Mouse (Mus musculus) forebrain, postnatal 0 days (tissue): Measurements from ENCODE around the gene Erc2. TPM values are rescaled to one million over a fixed set of nuclear protein-coding genes. Genes with fewer than 3 reads are reported as not detected.

ENCODE experiments used
- ATAC-seq: fragments of 200-750 bp; cut with Nextera tagmentation; 2 replicates; pipeline ENCODE4 v1.8.0; 2017; ENCODE audit warnings: mild to moderate bottlenecking, moderate library complexity
- DNase-seq: peaks from one replicate; pipeline ENCODE4 v3.0.0-alpha.2; 2015
- H3K27ac ChIP-seq: fragments of 300-500 bp; sonication (generic); 2 replicates; pipeline ENCODE4 v1.5.1; 2014; ENCODE audit warnings: low read depth, mild to moderate bottlenecking, antibody characterized with exemption, low read length, moderate library complexity, mixed read lengths
- H3K27me3 ChIP-seq: fragments of 300-500 bp; sonication (generic); 2 replicates; pipeline ENCODE4 v1.6.1; 2014; ENCODE audit warnings: mild to moderate bottlenecking, low read length, mixed read lengths; ENCODE audit not compliant: insufficient read depth
- H3K36me3 ChIP-seq: fragments of 300-500 bp; sonication (generic); 2 replicates; pipeline ENCODE4 v1.6.1; 2014; ENCODE audit warnings: mild to moderate bottlenecking, moderate library complexity; ENCODE audit not compliant: insufficient read depth
- H3K4me1 ChIP-seq: fragments of 300-500 bp; sonication (generic); 2 replicates; pipeline ENCODE4 v1.6.1; 2014; ENCODE audit warnings: antibody characterized with exemption; ENCODE audit not compliant: insufficient read depth
- H3K4me2 ChIP-seq: fragments of 300-500 bp; sonication (generic); 2 replicates; pipeline ENCODE4 v1.6.1; 2014; ENCODE audit warnings: low read depth, mild to moderate bottlenecking, moderate library complexity
- H3K4me3 ChIP-seq: fragments of 300-500 bp; sonication (generic); 2 replicates; pipeline ENCODE4 v1.5.1; 2014; ENCODE audit warnings: low read depth, low read length, mixed read lengths
- H3K9ac ChIP-seq: fragments of 300-500 bp; sonication (generic); 2 replicates; pipeline ENCODE4 v1.6.1; 2014; ENCODE audit warnings: mild to moderate bottlenecking
- H3K9me3 ChIP-seq: fragments of 300-500 bp; sonication (generic); 2 replicates; pipeline ENCODE4 v1.6.1; 2016; ENCODE audit warnings: low read length
- CTCF ChIP-seq: sonication (generic); IDR thresholded peaks from 2 replicates; pipeline ENCODE4 v1.5.1; 2016; ENCODE audit warnings: antibody characterized with exemption, control low read depth, low read depth
- WGBS: fragments of 180-500 bp; shearing (Covaris S2); extraction: QIAGEN DNeasy Blood & Tissue Kit; methylation state at CpG from one replicate; pipeline ENCODE4 v1.1.7; 2014; 5-methylcytosine and 5-hydroxymethylcytosine counted together
- polyA plus RNA-seq: library from polyadenylated mRNA; unstranded; fragments of >200 nt; fragmentation: Nextera tagmentation; extraction: Ambion mirVana; gene quantifications from 2 replicates; pipeline ENCODE4 v1.2.1, GENCODE M21; 2015
- total RNA-seq: library from RNA; depleted of rRNA; stranded (reverse); fragments of >200 nt; gene quantifications from 2 replicates; pipeline ENCODE4 v1.2.3, GENCODE M21; 2014

The Erc2 gene
- total and polyA plus RNA-seq, 2 experiments from 2014 or later: 106 to 117 TPM

DNA sequence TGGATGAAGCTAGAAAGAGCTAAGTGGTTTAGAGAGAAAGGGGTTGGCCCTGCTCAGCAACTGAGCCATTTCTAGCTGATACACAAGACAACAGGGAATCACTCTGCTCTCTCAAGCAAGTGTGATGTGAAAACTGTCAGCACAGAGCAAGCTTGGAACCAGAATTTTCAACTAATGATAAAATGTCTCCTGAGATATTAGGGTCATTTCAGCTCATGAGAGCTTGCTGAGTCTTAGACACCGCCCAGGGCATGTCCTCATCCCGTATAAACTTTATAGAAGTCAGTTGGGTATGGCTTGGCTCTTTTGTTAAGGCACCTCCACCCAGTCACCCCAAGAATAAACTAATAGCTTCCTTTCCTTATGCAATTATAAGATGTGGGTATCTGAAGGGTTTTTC is 666.0 kb downstream of the Erc2 start:
- Histone ChIP-seq H3K9ac (no peak overlapping the region), H3K4me2 (no peak overlapping the region), H3K9me3 (no peaks in the 10 kb centered on the region), H3K4me1 (no peaks in the 10 kb centered on the region), H3K27ac (no peak overlapping the region), H3K36me3 (no peaks in the 10 kb centered on the region), H3K4me3 (no peak overlapping the region), H3K27me3 (no peaks in the 10 kb centered on the region)
- TF ChIP-seq CTCF: no peak
- WGBS: 92% methylated on average over 2 of the region's 2 CpGs
- ATAC-seq: no peak
- DNase-seq: no peak

- Histone ChIP-seq H3K9ac (no peak overlapping the region), H3K4me2 (no peak overlapping the region), H3K9me3 (no peaks in the 10 kb centered on the region), H3K36me3 (no peaks in the 10 kb centered on the region), H3K4me3 (no peak overlapping the region), H3K4me1 (no peaks in the 10 kb centered on the region), H3K27me3 (no peaks in the 10 kb centered on the region), H3K27ac (no peak overlapping the region)
- 72% methylated on average over 2 of the region's 2 CpGs for WGBS
- DNase-seq: no peak
- no peak for ATAC-seq
- TF ChIP-seq CTCF: no peak
Observed at GRCm38 (mm10) chr14:28288926-28289325, 666.7 kb downstream of the Erc2 start.

DNA sequence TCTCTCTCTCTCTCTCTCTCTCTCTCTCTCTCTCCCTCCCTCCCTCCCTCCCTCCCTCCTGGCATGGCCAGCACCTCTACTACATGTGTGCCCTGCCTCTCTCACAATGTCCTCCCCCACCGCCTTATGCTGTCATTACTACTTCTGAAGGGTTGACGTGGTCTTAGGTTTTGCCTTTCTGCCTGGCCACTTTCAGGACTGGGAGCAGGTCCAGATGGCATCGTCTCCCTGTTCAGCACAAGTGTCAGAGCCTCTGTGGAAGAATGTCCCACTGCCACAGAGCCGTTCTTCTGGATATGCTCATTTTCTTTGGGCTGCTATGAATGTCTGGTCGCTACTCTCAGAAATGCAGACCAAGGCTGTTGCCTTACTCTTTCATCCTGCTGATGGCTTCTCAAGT is 671.7 kb downstream of the Erc2 start:
- Histone ChIP-seq H3K27ac (no peak overlapping the region), H3K27me3 (no peaks in the 10 kb centered on the region), H3K4me2 (no peak overlapping the region), H3K4me3 (no peak overlapping the region), H3K9ac (no peak overlapping the region), H3K4me1 (no peaks in the 10 kb centered on the region), H3K36me3 (no peaks in the 10 kb centered on the region), H3K9me3 (no peaks in the 10 kb centered on the region)
- 78% methylated on average over 5 of the region's 5 CpGs for WGBS
- TF ChIP-seq CTCF: no peak
- DNase-seq: no peak
- ATAC-seq: no peak

DNA sequence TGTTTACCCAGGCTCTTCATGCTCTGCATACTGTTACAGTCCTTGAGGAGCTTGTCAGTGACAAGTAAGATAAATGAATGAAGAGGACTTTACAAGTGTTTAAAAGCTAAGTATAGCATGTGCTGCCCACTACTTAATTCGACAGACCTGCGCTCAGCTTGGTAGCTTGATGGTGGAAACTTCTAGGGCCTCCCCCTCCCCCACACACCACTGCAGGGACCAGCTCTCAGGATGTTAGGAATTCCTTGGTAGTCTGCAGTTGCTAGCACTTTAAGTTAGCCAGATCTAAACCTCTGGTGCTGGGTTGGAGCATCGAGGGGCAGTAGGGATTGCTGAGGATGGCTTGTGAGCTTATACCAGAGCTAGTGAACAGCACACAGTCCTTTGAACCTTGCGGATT is 672.9 kb downstream of the Erc2 start:
- WGBS: 80% methylated on average over 4 of the region's 4 CpGs
- no peak for DNase-seq
- Histone ChIP-seq H3K4me3 (no peak overlapping the region), H3K9me3 (no peaks in the 10 kb centered on the region), H3K27me3 (no peaks in the 10 kb centered on the region), H3K4me1 (no peaks in the 10 kb centered on the region), H3K4me2 (no peak overlapping the region), H3K9ac (no peak overlapping the region), H3K36me3 (no peaks in the 10 kb centered on the region), H3K27ac (no peak overlapping the region)
- no peak for ATAC-seq
- TF ChIP-seq CTCF: no peak

DNA sequence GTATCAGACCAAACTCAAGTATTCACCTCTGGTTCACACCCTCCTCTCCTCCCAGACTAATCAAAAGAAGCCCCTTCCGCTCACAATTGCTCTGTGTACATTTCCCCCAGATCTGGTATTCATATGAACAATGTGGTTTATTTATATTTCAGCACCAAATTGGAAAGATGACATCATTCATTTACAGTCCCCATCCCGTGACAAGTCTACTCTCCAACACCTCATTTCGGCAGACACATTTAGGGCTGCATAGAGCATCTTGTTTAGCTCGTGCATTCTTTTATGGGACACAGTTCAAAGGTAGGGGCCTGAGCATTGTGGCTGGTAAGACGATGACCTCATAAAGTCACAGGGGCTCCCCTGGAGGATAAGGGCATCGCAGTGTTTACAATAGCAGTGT is 677.9 kb downstream of the Erc2 start:
- H3K4me2 ChIP-seq: no peak overlapping the region
- H3K27ac ChIP-seq: no peak overlapping the region
- H3K4me3 ChIP-seq: no peak overlapping the region
- TF ChIP-seq CTCF: no peak
- no peak for DNase-seq
- WGBS: 64% methylated on average over 6 of the region's 6 CpGs
- ATAC-seq: no peak
- H3K9me3 ChIP-seq: no peaks in the 10 kb centered on the region
- H3K4me1 ChIP-seq: no peaks in the 10 kb centered on the region
- peaks cover 8% of the 10 kb centered on the region; the same call in 1 of the 2 replicates for H3K36me3 ChIP-seq
- no peaks in the 10 kb centered on the region for H3K27me3 ChIP-seq
- no peak overlapping the region for H3K9ac ChIP-seq

DNA sequence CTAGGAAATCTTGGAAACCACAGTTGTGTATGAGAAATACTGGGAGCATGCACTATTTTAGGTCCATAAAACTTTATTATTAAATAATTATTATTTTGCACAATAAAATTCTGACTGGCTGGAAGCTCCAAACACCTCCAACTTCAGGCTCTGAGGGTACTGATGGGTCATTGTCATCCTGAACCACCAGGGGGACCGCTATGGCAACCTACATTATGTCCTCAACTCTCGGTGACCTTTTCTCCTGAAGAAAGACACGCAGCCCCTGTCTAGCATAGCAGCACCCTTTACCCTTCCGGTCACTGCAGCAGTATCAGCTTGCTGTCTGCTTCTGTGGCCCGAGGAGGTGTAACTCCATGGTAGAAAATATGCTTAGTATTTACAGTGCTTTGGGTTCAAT is 679.0 kb downstream of the Erc2 start:
- peaks cover 8% of the 10 kb centered on the region; the same call in 1 of the 2 replicates for H3K36me3 ChIP-seq
- H3K9me3 ChIP-seq: no peaks in the 10 kb centered on the region
- 66% methylated on average over 5 of the region's 5 CpGs for WGBS
- no peak overlapping the region for H3K27ac ChIP-seq
- no peak overlapping the region for H3K4me2 ChIP-seq
- TF ChIP-seq CTCF: no peak
- H3K27me3 ChIP-seq: no peaks in the 10 kb centered on the region
- no peak overlapping the region for H3K9ac ChIP-seq
- no peak overlapping the region for H3K4me3 ChIP-seq
- no peaks in the 10 kb centered on the region for H3K4me1 ChIP-seq
- DNase-seq (no peak), ATAC-seq (no peak)

GRCm38 (mm10) chr14:28304131-28304530 is 681.9 kb downstream of the Erc2 start:
- no peak for DNase-seq
- ATAC-seq: no peak
- TF ChIP-seq CTCF: no peak
- Histone ChIP-seq H3K4me1 (no peaks in the 10 kb centered on the region), H3K4me3 (no peak overlapping the region), H3K27ac (no peak overlapping the region), H3K36me3 (peaks cover 8% of the 10 kb centered on the region; the same call in 1 of the 2 replicates), H3K9me3 (no peaks in the 10 kb centered on the region), H3K9ac (no peak overlapping the region), H3K27me3 (no peaks in the 10 kb centered on the region), H3K4me2 (no peak overlapping the region)
- 86% methylated on average over 5 of the region's 5 CpGs for WGBS

DNA sequence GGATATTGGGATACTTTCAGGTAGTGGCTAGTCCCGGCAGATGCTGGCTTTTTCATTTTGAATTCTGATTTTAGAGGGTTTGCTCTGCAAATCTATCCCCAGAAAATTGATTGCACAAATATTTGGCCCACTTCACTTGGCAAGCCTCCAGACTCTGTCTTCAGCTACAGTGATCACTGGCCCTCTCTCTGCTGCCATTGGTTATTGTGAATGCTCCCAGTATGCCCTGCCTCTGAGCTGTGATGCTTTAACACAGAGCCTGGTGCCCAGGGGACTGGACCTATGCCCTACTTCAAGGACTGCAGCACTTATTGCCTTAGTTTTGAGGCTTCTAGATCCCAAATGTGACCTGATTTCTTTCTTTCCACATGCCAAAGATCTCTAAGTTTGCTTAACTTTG is 686.4 kb downstream of the Erc2 start:
- Histone ChIP-seq H3K4me3 (no peak overlapping the region), H3K4me2 (no peak overlapping the region), H3K36me3 (peaks cover 6% of the 10 kb centered on the region; the same call in 1 of the 2 replicates), H3K27ac (no peak overlapping the region), H3K4me1 (no peaks in the 10 kb centered on the region), H3K9me3 (no peaks in the 10 kb centered on the region), H3K9ac (no peak overlapping the region), H3K27me3 (no peaks in the 10 kb centered on the region)
- DNase-seq (no peak), ATAC-seq (no peak)
- WGBS: 89% methylated on average over 1 of the region's 1 CpGs
- no peak for TF ChIP-seq CTCF
